28 mouse cellular contexts compared by ENCODE assay signal in genomic region chr6:136508652-136509051, GRCm38 (mm10).
"Had no signal": no experiment of that assay in that cellular context is flagged by ENCODE, and none has a peak within 500 bp of the region (broad histone marks: within the 10 kb centered on the region; RNA-seq: fewer than 3 reads in every experiment).

No protein-coding gene starts in this region.

- H3K4me2 ChIP-seq: embryonic facial prominence, embryonic 12.5 days; embryonic facial prominence, embryonic 13.5 days; embryonic facial prominence, embryonic 15.5 days; forebrain, embryonic 12.5 days; forebrain, embryonic 13.5 days; forebrain, embryonic 15.5 days had no signal

- DNase-seq: cerebellum, adult 2 months; cerebellum, adult 8-10 months; cerebellum, adult 9-10 months; cerebellum, adult 9-11 months; cerebellum, postnatal 10 days; cerebellum, postnatal 14 days; cerebellum, postnatal 25 days; cerebellum, postnatal 36 days; embryo, embryonic 11 days; forebrain, postnatal 0 days; gastrocnemius, adult 2 months; gastrocnemius, postnatal 10 days; gastrocnemius, postnatal 14 days; gastrocnemius, postnatal 25 days; gastrocnemius, postnatal 36 days; heart, adult 18-20 months; heart, adult 2 months had no signal

- H3K4me1 ChIP-seq: embryonic facial prominence, embryonic 10.5 days; embryonic facial prominence, embryonic 12.5 days; embryonic facial prominence, embryonic 13.5 days; embryonic facial prominence, embryonic 15.5 days; forebrain, embryonic 10.5 days; forebrain, embryonic 12.5 days; forebrain, embryonic 13.5 days; forebrain, embryonic 15.5 days had no signal

- H3K4me3 ChIP-seq: embryonic facial prominence, embryonic 10.5 days; embryonic facial prominence, embryonic 12.5 days; embryonic facial prominence, embryonic 13.5 days; embryonic facial prominence, embryonic 15.5 days; erythroblast, embryonic 14.5 days; forebrain, embryonic 10.5 days; forebrain, embryonic 12.5 days; forebrain, embryonic 13.5 days; forebrain, embryonic 15.5 days; gastrocnemius, adult 2 months; heart, adult 2 months had no signal

- ATAC-seq: forebrain, embryonic 13.5 days; forebrain, embryonic 14.5 days; forebrain, embryonic 15.5 days; forebrain, embryonic 16.5 days; forebrain, postnatal 0 days had no signal

- H3K9me3 ChIP-seq: embryonic facial prominence, embryonic 10.5 days; embryonic facial prominence, embryonic 12.5 days; embryonic facial prominence, embryonic 13.5 days; embryonic facial prominence, embryonic 15.5 days; forebrain, embryonic 10.5 days; forebrain, embryonic 12.5 days; forebrain, embryonic 15.5 days had no signal

- H3K27ac ChIP-seq: embryonic facial prominence, embryonic 10.5 days; embryonic facial prominence, embryonic 12.5 days; embryonic facial prominence, embryonic 13.5 days; embryonic facial prominence, embryonic 15.5 days; forebrain, embryonic 10.5 days; forebrain, embryonic 12.5 days; forebrain, embryonic 13.5 days; forebrain, embryonic 15.5 days; gastrocnemius, adult 2 months; heart, adult 2 months had no signal

- H3K9ac ChIP-seq: embryonic facial prominence, embryonic 12.5 days; embryonic facial prominence, embryonic 13.5 days; embryonic facial prominence, embryonic 15.5 days; forebrain, embryonic 12.5 days; forebrain, embryonic 13.5 days; forebrain, embryonic 15.5 days; forebrain, postnatal 0 days had no signal

- H3K27me3 ChIP-seq: embryonic facial prominence, embryonic 12.5 days; embryonic facial prominence, embryonic 13.5 days; embryonic facial prominence, embryonic 15.5 days; forebrain, embryonic 12.5 days; forebrain, embryonic 13.5 days; forebrain, embryonic 15.5 days had no signal

- H3K36me3 ChIP-seq: embryonic facial prominence, embryonic 10.5 days; embryonic facial prominence, embryonic 12.5 days; embryonic facial prominence, embryonic 13.5 days; embryonic facial prominence, embryonic 15.5 days; forebrain, embryonic 10.5 days; forebrain, embryonic 12.5 days; forebrain, embryonic 15.5 days had no signal
